Mouse (Mus musculus) liver, adult 2 months (tissue): ENCODE data around the gene Spata20. TPM values are rescaled to one million over a fixed set of nuclear protein-coding genes. Genes with fewer than 3 reads are reported as not detected.
A peak's percentile ranks its signal among the peaks of the same experiment; 100 is the strongest.

ENCODE experiments used
- DNase-seq: peaks from one replicate; pipeline ENCODE4 v3.0.0-alpha.2; 2011; ENCODE audit warnings: low read depth, low spot score; ENCODE audit errors: extremely low read depth
- H3K27ac ChIP-seq: fragments of 200-500 bp; replicated peaks from 2 replicates; pipeline ENCODE4 v1.5.1; 2012; ENCODE audit warnings: low read depth, mild to moderate bottlenecking, control low read depth, inconsistent platforms, low read length; ENCODE audit not compliant: insufficient read depth
- H3K27me3 ChIP-seq: fragments of 200-500 bp; 2 replicates; pipeline ENCODE4 v1.6.1; 2012; ENCODE audit warnings: mild to moderate bottlenecking, moderate library complexity, low read length, inconsistent platforms; ENCODE audit not compliant: control insufficient read depth, insufficient read depth
- H3K36me3 ChIP-seq: fragments of 200-500 bp; 2 replicates; pipeline ENCODE4 v1.6.1; 2012; ENCODE audit warnings: low read length, inconsistent platforms; ENCODE audit not compliant: control insufficient read depth, insufficient read depth
- H3K4me1 ChIP-seq: fragments of 200-500 bp; 2 replicates; pipeline ENCODE4 v1.6.1; 2011; ENCODE audit warnings: low read length; ENCODE audit not compliant: control insufficient read depth, insufficient read depth
- H3K4me3 ChIP-seq: fragments of 200-500 bp; 2 replicates; pipeline ENCODE4 v1.5.1; 2011; ENCODE audit warnings: low read depth, mild to moderate bottlenecking, control low read depth, low read length, moderate library complexity; ENCODE audit not compliant: insufficient read depth
- H3K79me2 ChIP-seq: fragments of 200-500 bp; 2 replicates; pipeline ENCODE4 v1.6.1; 2012; ENCODE audit warnings: inconsistent platforms, mild to moderate bottlenecking, low read length, moderate library complexity; ENCODE audit not compliant: control insufficient read depth, insufficient read depth
- H3K9ac ChIP-seq: fragments of 200-500 bp; 2 replicates; pipeline ENCODE4 v1.6.1; 2012; ENCODE audit warnings: low read depth, mild to moderate bottlenecking, control low read depth, inconsistent platforms, low read length
- CTCF ChIP-seq: fragments of 200-500 bp; IDR thresholded peaks from 2 replicates; pipeline ENCODE4 v1.5.1; 2011; ENCODE audit warnings: low read depth, low read length, control low read depth
- POLR2A ChIP-seq: fragments of 200-500 bp; IDR thresholded peaks from 2 replicates; pipeline ENCODE4 v1.6.1; 2011; ENCODE audit warnings: low read length, control low read depth; ENCODE audit not compliant: insufficient read depth; ENCODE audit errors: extremely low read depth
- whole genome bisulfite sequencing: fragments of 180-500 bp; shearing (Covaris S2); methylation state at CpG from one replicate; pipeline ENCODE4 v1.1.7; 2018; 5-methylcytosine and 5-hydroxymethylcytosine counted together
- polyA plus RNA-seq: library from polyadenylated mRNA; depleted of rRNA; stranded (reverse); fragments of >200 nt; gene quantifications from 2 replicates; pipeline ENCODE4 v1.2.3, GENCODE M21; 2012
- total RNA-seq: library from RNA; depleted of rRNA; stranded (reverse); fragments of >200 nt; gene quantifications from 2 replicates; pipeline ENCODE4 v1.2.3, GENCODE M21; 2014

Spata20 gene
- total and polyA plus RNA-seq, 2 experiments, result not detected

GRCm38 (mm10) chr11:94498093-94498996 is 12.4 kb upstream of the Spata20 start:
- no peaks in the 10 kb centered on the region for H3K4me1 ChIP-seq
- H3K27me3 ChIP-seq, result 0 out of 2 replicates have a peak, but pooled peaks cover 8% of the 10 kb centered on the region
- H3K79me2 ChIP-seq, result no peaks in the 10 kb centered on the region
- TF ChIP-seq POLR2A (no peak), CTCF (no peak)
- H3K4me3 ChIP-seq, result no peak overlapping the region
- H3K36me3 ChIP-seq, result no peaks in the 10 kb centered on the region
- 46% methylated on average over 19 of the region's 19 CpGs for WGBS
- no peak overlapping the region for H3K27ac ChIP-seq
- no peak for DNase-seq
- H3K9ac ChIP-seq, result no peak overlapping the region

GRCm38 (mm10) chr11:94495415-94495814 is 9.4 kb upstream of the Spata20 start:
- peaks cover 12% of the 10 kb centered on the region; the same call in 1 of the 2 replicates for H3K27me3 ChIP-seq
- H3K27ac ChIP-seq, result no peak overlapping the region
- WGBS, result 76% methylated on average over 3 of the region's 3 CpGs
- DNase-seq, result no peak
- no peaks in the 10 kb centered on the region for H3K36me3 ChIP-seq
- H3K4me3 ChIP-seq, result no peak overlapping the region
- TF ChIP-seq POLR2A (no peak), CTCF (no peak)
- no peaks in the 10 kb centered on the region for H3K79me2 ChIP-seq
- no peaks in the 10 kb centered on the region for H3K4me1 ChIP-seq
- H3K9ac ChIP-seq, result no peak overlapping the region

GRCm38 (mm10) chr11:94491749-94492099 is 5.7 kb upstream of the Spata20 start:
- no peak overlapping the region for H3K27ac ChIP-seq
- no peak overlapping the region for H3K9ac ChIP-seq
- H3K79me2 ChIP-seq, result no peaks in the 10 kb centered on the region
- H3K4me1 ChIP-seq, result no peaks in the 10 kb centered on the region
- no peak for DNase-seq
- H3K4me3 ChIP-seq, result no peak overlapping the region
- no peaks in the 10 kb centered on the region for H3K36me3 ChIP-seq
- TF ChIP-seq POLR2A, result no peak
- TF ChIP-seq CTCF, result no peak
- H3K27me3 ChIP-seq, result peaks cover 6% of the 10 kb centered on the region; the same call in 1 of the 2 replicates
- WGBS, result 65% methylated on average over 7 of the region's 7 CpGs

GRCm38 (mm10) chr11:94491035-94491748 is 5.2 kb upstream of the Spata20 start:
- no peak overlapping the region for H3K27ac ChIP-seq
- WGBS, result 7% methylated on average over 55 of the region's 55 CpGs
- H3K4me3 ChIP-seq, result peak overlapping the region; percentile 39; the same call in 1 of the 2 replicates
- H3K27me3 ChIP-seq, result peaks cover 6% of the 10 kb centered on the region; the same call in 1 of the 2 replicates
- no peaks in the 10 kb centered on the region for H3K36me3 ChIP-seq
- TF ChIP-seq CTCF (no peak), POLR2A (no peak)
- H3K9ac ChIP-seq, result peak overlapping the region; percentile 42
- H3K4me1 ChIP-seq, result no peaks in the 10 kb centered on the region
- H3K79me2 ChIP-seq, result no peaks in the 10 kb centered on the region
- DNase-seq, result no peak

GRCm38 (mm10) chr11:94489745-94490144 is 3.8 kb upstream of the Spata20 start:
- WGBS, result 41% methylated on average over 4 of the region's 4 CpGs
- Histone ChIP-seq H3K4me1 (no peaks in the 10 kb centered on the region), H3K4me3 (no peak overlapping the region), H3K9ac (no peak overlapping the region), H3K79me2 (no peaks in the 10 kb centered on the region), H3K36me3 (no peaks in the 10 kb centered on the region), H3K27me3 (peaks cover 6% of the 10 kb centered on the region; the same call in 1 of the 2 replicates), H3K27ac (no peak overlapping the region)
- no peak for DNase-seq
- TF ChIP-seq POLR2A (no peak), CTCF (no peak)
